Mouse (Mus musculus): ENCODE measurements around the gene Gm9513. TPM values are rescaled to one million over a fixed set of nuclear protein-coding genes. Genes with fewer than 3 reads are reported as not detected.
A peak's percentile ranks its signal among the peaks of the same experiment; 100 is the strongest.

The Gm9513 gene
- total RNA-seq (2021), result not detected
- long read RNA-seq, experiment 1, result 0 reads
- long read RNA-seq, experiment 2, result 0 reads

- no peak for DNase-seq
These were observed at the start of gene Gm9513 for GRCm38 (mm10) chr9:36475338-36475737. Gene Gm9513 (plus strand): TSS chr9:36475638.

DNA sequence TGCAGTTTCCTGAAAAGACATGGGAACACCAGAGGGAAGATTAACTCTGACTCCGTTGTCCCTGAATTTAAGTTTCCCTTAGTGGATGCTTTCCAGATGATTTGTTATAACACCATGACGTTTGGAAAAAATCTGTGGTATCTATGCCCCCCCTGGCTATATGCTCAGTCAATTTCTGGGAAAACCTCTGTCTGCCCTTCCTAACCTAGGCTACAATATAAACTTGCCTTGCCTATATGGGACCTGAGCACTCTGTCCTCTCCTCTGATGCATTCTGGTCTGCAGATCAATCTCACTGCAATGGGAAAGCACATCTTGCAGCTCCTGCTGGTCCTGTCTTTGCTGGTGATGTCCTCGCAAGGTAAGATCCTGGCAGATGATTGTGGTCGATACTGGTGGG is 43.9 kb upstream of the Gm9513 start, which contains the start of gene Gm7257:
Gm7257 (plus strand) TSS at position 301 of the 400 bp plus-strand sequence.
- no peak for DNase-seq

DNA sequence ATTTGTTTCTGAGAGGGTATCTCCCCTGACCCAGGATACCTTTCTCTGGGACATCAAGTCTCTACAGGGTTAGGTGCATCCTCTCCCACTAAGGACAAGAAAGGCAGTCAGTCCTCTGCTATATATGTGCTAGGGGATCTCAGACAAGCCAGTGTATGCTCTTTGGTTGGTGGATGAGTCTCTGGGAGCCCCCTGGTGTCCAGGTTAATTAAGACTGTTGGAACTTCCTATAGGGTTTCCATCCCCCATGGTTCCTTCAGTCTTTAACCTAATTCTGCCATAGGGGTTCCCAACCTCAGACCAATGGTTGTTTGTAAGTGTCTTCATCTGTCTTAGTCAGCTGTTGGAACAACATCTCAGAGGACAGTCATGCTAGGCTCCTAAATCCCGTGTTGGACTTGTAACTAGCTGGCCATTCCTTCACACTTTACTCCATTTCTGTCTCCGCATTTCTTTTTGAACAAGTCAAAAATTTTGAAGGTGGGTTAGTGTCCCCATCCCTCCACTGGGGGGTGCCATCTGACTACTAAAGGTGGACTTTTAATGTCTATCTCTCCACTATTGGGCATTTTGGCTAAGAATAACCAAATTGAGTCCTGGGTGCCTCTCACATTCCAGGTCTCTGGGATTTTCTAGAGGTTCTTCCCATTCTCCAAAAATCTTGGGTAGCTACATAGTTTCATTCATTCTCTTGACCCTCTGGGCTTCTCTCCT is 40.2 kb upstream of the Gm9513 start:
- peak; percentile 29 for DNase-seq

DNA sequence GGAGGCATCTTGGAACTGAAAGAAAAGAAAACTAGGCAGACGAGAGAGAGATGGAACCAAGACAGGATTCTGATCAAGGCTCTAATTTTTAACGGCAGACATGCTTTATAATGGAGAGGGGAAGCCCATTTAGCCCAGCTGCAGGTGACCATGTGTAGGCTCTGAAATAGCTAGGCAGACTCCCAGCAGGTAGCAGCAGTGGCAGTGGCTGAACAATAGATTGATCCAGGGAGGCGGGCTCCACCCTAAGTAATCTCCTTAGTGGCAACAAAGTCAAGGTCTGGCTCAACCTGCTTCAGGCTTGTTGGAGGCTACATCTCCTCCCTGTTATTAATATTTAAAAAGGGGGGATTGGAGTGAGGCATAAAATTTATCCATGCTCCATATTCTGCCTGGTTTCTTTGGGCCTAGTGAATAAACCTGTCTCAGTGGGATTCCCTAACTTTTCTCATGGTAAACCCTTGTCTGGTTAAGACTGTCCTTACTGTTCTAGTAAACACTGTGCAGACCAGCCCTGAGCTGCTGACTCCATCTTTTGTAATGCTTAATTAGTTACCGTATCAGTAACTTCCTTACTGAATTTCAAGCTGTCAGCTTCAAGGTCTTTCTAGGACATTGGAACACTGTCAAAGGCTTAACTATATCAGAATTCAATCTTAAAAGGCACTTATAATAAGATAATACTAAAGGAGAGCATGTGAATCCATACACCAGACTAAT is 19.2 kb downstream of the Gm9513 start:
- DNase-seq, result no peak

DNA sequence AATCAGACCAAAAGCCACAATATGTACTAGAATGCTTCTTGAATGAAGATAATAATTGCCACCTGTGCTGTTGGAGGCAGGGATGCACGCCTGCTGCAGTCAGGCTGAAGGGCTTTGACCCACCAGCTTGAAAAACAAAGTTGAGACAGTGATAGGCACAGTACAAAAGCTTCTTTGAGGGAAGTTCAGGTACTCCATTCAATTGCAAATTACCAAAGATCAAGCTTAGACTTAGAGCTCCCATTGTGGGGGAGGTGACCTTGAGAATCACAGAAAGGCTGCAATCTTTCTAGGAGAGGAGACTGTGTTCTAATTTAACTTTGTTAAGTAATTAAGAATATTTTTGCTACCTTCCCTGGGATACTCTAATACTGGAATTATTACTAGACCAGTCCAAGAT is 20.4 kb downstream of the Gm9513 start:
- DNase-seq, result no peak

GRCm38 (mm10) chr9:36504211-36504610 is 28.8 kb downstream of the Gm9513 start:
- DNase-seq, result no peak

Other genes starting within 250 kb of the Gm9513 start
- gene Gm7257, start 43.8 kb upstream of the Gm9513 start, total RNA-seq (2021), result not detected
- not detected for gene Gm5615, start 66.3 kb downstream of the Gm9513 start, total RNA-seq (2021)
- not detected for gene Gm17689, start 107.0 kb downstream of the Gm9513 start, total RNA-seq (2021)
- gene A630095E13Rik, start 167.7 kb downstream of the Gm9513 start, total RNA-seq (2021), result not detected
- gene Acrv1, start 217.6 kb downstream of the Gm9513 start, total RNA-seq (2021), result not detected